Mouse (Mus musculus) adrenal gland, postnatal 10 days (tissue): ENCODE results near the gene Snapc3. TPM values are rescaled to one million over a fixed set of nuclear protein-coding genes. Genes with fewer than 3 reads are reported as not detected.
A peak's percentile ranks its signal among the peaks of the same experiment; 100 is the strongest.

ENCODE experiments used
- DNase-seq: peaks from one replicate; pipeline ENCODE4 v3.0.0; 2021; ENCODE audit warnings: mixed read lengths
- long read RNA-seq, 2 experiments: library from polyadenylated mRNA; stranded (forward); transcript quantifications; one replicate each; pipeline ENCODE4 v2.0.0; 2021
- total RNA-seq, 2 experiments: library from RNA; stranded (reverse); gene quantifications; 2 replicates each; pipeline ENCODE4 v1.2.3; 2021

Gene Snapc3
- 10 to 100 TPM; 18.9 to 31.3 TPM for total RNA-seq
- long read RNA-seq, experiment 1, transcript Snapc3-201 (9 exons, 1,405 nt): major isoform, 12 of 29 reads
- long read RNA-seq, experiment 1, partial matches to known transcripts: 0 of 29 reads
- long read RNA-seq, experiment 1, other reads (novel, unspliced or antisense): 13 of 29 reads
- long read RNA-seq, experiment 2, transcript Snapc3-201 (9 exons, 1,405 nt): major isoform, 6 of 14 reads
- long read RNA-seq, experiment 2, partial matches to known transcripts: 0 of 14 reads
- long read RNA-seq, experiment 2, other reads (novel, unspliced or antisense): 4 of 14 reads

GRCm38 (mm10) chr4:83417160-83417819 is at the start of gene Snapc3:
Gene Snapc3, plus strand, starts transcription at chr4:83417724.
- DNase-seq: peak; percentile 97

- no peak for DNase-seq
Observed at GRCm38 (mm10) chr4:83373381-83373780, 44.1 kb upstream of the Snapc3 start.

GRCm38 (mm10) chr4:83375650-83376049 is 41.9 kb upstream of the Snapc3 start:
- DNase-seq: no peak

- no peak for DNase-seq
Observed at GRCm38 (mm10) chr4:83376461-83377015, 41.0 kb upstream of the Snapc3 start.

- DNase-seq: no peak
Observed at GRCm38 (mm10) chr4:83379036-83379435, 38.5 kb upstream of the Snapc3 start.

- DNase-seq: no peak
Observed at GRCm38 (mm10) chr4:83379746-83380145, 37.8 kb upstream of the Snapc3 start.

GRCm38 (mm10) chr4:83380266-83380665 is 37.3 kb upstream of the Snapc3 start:
- peak; percentile 56 for DNase-seq

- peak; percentile 39 for DNase-seq
Observed at GRCm38 (mm10) chr4:83383899-83384490, 33.5 kb upstream of the Snapc3 start.

GRCm38 (mm10) chr4:83385091-83385490 is 32.4 kb upstream of the Snapc3 start:
- no peak for DNase-seq

- DNase-seq: no peak
Observed at GRCm38 (mm10) chr4:83390551-83390950, 27.0 kb upstream of the Snapc3 start.

GRCm38 (mm10) chr4:83391956-83392355 is 25.6 kb upstream of the Snapc3 start:
- DNase-seq: no peak

- no peak for DNase-seq
Observed at GRCm38 (mm10) chr4:83393733-83394132, 23.8 kb upstream of the Snapc3 start.

- DNase-seq: peak; percentile 79
Observed at GRCm38 (mm10) chr4:83396346-83396745, 21.2 kb upstream of the Snapc3 start.

- no peak for DNase-seq
Observed at GRCm38 (mm10) chr4:83396996-83397770, 20.3 kb upstream of the Snapc3 start.

- no peak for DNase-seq
Observed at GRCm38 (mm10) chr4:83398527-83398926, 19.0 kb upstream of the Snapc3 start.

- DNase-seq: no peak
Observed at GRCm38 (mm10) chr4:83400691-83401595, 16.6 kb upstream of the Snapc3 start.

GRCm38 (mm10) chr4:83401712-83402111 is 15.8 kb upstream of the Snapc3 start:
- DNase-seq: no peak

GRCm38 (mm10) chr4:83407688-83408087 is 9.8 kb upstream of the Snapc3 start:
- DNase-seq: no peak

GRCm38 (mm10) chr4:83409867-83410505 is 7.5 kb upstream of the Snapc3 start:
- DNase-seq: no peak

GRCm38 (mm10) chr4:83412060-83412459 is 5.5 kb upstream of the Snapc3 start:
- DNase-seq: no peak
